Mouse (Mus musculus): ENCODE data around the gene Cdkl2. TPM values are rescaled to one million over a fixed set of nuclear protein-coding genes. Genes with fewer than 3 reads are reported as not detected.

Gene Cdkl2
- polyA plus RNA-seq, 1 experiment from 2014 or later, result 0.77 TPM

DNA sequence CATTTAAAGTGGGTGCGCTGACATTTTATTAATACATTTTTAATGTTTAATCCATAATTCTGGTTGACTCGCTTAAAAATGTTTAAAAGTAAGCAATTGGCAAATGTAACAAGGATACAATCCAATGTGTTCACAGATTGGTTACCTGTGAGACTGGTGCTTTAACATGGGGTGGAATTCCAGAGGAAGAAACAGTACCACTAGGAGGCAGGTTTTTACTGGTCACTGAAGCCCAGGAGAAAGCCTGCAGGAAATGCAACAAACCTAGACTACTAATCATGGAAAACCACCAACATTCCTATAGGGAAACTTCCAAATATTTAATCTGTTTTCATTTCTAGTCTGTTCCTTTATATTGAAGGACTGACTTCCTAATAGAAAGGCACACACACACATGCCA is 19.5 kb upstream of the Cdkl2 start:
- peaks cover 63% of the 10 kb centered on the region for H3K36me3 ChIP-seq (replicated peaks)
- H3K4me1 ChIP-seq, result no peaks in the 10 kb centered on the region
- H3K9ac ChIP-seq, result no peak overlapping the region
- H3K4me2 ChIP-seq, result no peak overlapping the region
- no peak for ATAC-seq (ENCODE audit: low FRiP score)
- H3K9me3 ChIP-seq, result no peaks in the 10 kb centered on the region
- no peak overlapping the region for H3K4me3 ChIP-seq (replicated peaks)
- no peaks in the 10 kb centered on the region for H3K27me3 ChIP-seq
- H3K27ac ChIP-seq, result no peak overlapping the region
- WGBS, result 93% methylated on average over 2 of the region's 2 CpGs

DNA sequence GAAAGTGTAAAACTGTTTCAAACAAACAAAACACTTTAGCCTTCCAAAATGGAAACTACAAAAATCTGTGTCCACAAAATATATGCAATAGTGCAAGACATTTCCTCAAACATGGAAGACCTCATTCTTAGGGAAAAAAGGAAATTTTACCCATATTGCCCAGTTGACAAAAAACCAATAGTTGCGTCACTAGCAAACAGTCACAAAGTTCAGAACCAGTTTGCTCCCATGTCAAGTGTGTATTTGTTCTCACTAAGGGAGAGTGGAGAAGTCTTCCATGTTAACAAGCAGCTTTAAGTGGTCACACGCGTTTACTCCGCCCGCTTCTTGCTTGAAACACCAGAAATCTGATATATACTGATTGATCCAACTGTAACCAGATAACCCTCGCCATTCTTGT is 9.2 kb upstream of the Cdkl2 start:
- no peak overlapping the region for H3K27ac ChIP-seq
- ATAC-seq (ENCODE audit: low FRiP score), result no peak
- 95% methylated on average over 6 of the region's 6 CpGs for WGBS
- no peak overlapping the region for H3K4me3 ChIP-seq (replicated peaks)
- no peaks in the 10 kb centered on the region for H3K9me3 ChIP-seq
- no peak overlapping the region for H3K4me2 ChIP-seq
- H3K27me3 ChIP-seq, result no peaks in the 10 kb centered on the region
- peaks cover 56% of the 10 kb centered on the region for H3K36me3 ChIP-seq (replicated peaks)
- no peak overlapping the region for H3K9ac ChIP-seq
- no peaks in the 10 kb centered on the region for H3K4me1 ChIP-seq

DNA sequence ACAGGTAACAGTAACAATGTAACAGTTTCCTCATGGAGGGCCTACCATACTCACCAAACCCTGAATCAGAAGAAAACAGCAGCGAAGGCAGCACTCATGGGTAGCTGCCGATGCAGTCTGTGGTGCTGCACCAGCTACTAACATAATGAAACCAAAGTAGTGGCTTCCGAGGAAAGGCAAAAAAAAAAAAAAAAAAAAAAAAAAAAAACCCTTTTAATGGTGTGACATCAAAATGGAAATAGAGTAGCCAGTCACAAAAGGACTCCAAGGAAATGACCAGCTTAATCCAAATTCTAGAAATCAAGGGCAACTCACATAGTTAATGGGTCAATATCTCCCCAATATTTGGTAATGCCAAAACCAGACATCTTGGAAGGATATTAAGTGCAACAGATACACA is 6.7 kb upstream of the Cdkl2 start:
- H3K4me3 ChIP-seq (replicated peaks), result no peak overlapping the region
- H3K4me2 ChIP-seq, result no peak overlapping the region
- H3K9ac ChIP-seq, result no peak overlapping the region
- no peak for ATAC-seq (ENCODE audit: low FRiP score)
- no peak overlapping the region for H3K27ac ChIP-seq
- H3K4me1 ChIP-seq, result no peaks in the 10 kb centered on the region
- WGBS, result 81% methylated on average over 3 of the region's 3 CpGs
- H3K27me3 ChIP-seq, result no peaks in the 10 kb centered on the region
- H3K9me3 ChIP-seq, result no peaks in the 10 kb centered on the region
- peaks cover 32% of the 10 kb centered on the region for H3K36me3 ChIP-seq (replicated peaks)

DNA sequence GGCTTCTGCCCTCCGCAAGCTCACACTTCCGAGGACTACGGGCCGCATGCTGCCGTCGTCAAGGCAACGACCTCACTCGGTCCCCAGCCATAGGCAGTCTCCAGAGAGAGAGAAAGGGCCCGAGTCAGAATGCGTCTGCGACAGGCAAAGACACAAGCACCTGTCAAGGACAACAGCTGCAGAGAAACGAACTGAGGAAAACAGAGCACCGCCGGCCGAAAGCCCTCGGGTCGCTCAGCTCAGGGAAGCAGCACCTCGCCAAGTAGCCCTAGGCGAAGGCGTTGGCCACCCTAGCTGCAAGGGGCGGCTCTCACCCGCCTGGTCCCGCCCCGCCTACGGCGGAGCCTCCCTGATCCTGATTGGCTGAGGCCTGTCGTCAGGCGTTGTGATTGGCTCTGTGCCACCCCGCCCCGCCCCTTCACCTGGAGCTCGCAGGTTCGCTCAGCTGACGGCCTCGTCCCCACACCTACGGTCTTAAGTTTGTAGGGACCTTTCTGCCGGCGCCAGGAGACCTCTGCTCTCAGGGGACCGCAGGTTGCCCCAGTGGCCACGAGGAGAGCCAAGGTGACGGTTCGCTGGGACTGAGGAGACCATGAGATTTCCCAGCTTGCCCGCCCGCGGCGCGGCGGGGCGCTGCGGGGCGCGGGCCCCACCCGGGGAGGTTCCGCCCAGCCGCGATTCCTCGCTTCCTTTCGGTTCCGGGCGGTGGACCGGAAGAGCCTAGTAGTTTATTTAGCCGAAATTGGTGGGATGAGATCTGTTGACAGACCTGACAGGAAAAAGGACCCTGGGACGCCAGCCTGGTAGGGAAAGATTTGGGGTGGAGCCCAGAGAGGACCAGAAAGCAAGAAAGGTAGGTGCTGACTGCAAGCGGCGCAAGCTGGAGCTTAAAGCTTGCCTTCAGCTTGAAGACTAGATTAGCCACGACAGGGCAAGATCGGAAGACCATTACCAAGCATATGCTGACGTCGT is 1.0 kb downstream of the Cdkl2 start:
- Histone ChIP-seq H3K27me3 (peaks cover 16% of the 10 kb centered on the region), H3K4me1 (peaks cover 4% of the 10 kb centered on the region; the same call in 1 of the 2 replicates), H3K27ac (no peak overlapping the region), H3K36me3 (replicated peaks) (no peaks in the 10 kb centered on the region), H3K4me2 (peak overlapping the region; percentile 98), H3K9me3 (no peaks in the 10 kb centered on the region), H3K4me3 (replicated peaks) (peak overlapping the region; percentile 76), H3K9ac (peak overlapping the region; percentile 53)
- peak; percentile 99 for ATAC-seq (ENCODE audit: low FRiP score)
- WGBS, result under 1% methylated on average over 68 of the region's 68 CpGs

DNA sequence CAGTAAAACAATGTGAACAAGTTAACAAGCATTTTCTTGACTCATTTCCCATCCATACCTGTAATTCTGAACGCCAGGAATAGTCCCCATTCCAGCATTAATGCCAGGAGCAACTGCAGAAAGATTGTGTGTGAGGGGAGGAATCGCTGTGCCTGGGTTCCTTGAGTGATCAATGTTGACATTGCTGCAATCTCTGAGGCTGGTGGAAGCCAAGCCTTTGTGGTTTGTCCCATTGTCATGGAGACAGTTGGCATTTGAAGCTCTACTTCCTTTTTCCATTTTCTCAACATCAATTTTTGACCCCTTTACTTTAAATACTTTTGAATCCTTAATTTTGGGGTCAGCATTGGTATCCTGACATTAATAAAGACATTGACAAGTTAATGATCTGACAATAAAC is 23.7 kb downstream of the Cdkl2 start:
- Histone ChIP-seq H3K4me2 (no peak overlapping the region), H3K4me3 (replicated peaks) (no peak overlapping the region), H3K9ac (no peak overlapping the region), H3K9me3 (no peaks in the 10 kb centered on the region), H3K27me3 (no peaks in the 10 kb centered on the region), H3K27ac (no peak overlapping the region), H3K36me3 (replicated peaks) (no peaks in the 10 kb centered on the region), H3K4me1 (no peaks in the 10 kb centered on the region)
- WGBS, result 76% methylated on average over 2 of the region's 2 CpGs
- no peak for ATAC-seq (ENCODE audit: low FRiP score)

DNA sequence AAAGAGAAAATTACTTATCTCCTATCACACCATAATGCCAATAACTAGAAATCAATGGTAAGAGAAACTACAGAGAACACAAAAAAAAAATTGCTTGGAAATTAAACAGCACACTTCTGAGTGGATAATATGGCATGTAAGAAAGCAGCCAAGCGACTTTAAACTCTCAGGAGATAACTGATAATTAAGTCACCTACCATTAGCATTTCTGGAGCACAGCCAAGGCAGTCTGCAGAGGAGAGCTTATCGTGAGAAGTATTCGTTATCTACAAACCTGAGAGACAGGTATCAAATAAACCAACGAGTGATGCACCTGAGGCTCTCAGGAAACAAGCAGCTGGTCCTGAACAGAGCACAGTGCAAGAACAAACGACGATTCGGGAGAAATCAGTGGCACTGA is 31.9 kb downstream of the Cdkl2 start:
- Histone ChIP-seq H3K27me3 (no peaks in the 10 kb centered on the region), H3K4me2 (no peak overlapping the region), H3K9ac (no peak overlapping the region), H3K36me3 (replicated peaks) (no peaks in the 10 kb centered on the region), H3K4me3 (replicated peaks) (no peak overlapping the region), H3K27ac (no peak overlapping the region), H3K4me1 (no peaks in the 10 kb centered on the region), H3K9me3 (no peaks in the 10 kb centered on the region)
- WGBS, result 76% methylated on average over 7 of the region's 7 CpGs
- ATAC-seq (ENCODE audit: low FRiP score), result no peak

DNA sequence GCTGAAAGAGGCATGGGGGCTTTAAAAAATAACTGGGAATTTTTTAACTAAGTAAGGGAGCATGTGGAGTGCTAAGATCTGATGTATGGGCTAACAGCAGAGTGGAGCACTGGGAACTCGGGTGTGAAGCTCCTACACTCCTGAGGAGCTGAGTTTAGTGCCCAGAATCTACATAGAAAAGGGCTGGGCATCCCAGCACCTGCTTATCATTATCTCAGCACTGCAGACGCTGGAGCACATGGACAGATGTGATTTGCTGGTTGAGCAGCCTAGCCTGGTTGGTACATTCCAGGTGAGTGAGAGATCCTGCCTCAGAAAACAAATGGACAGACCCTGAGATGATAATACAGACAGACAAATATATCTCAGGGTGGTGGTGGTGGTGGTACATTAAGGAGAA is 33.9 kb downstream of the Cdkl2 start:
- WGBS, result 56% methylated on average over 2 of the region's 2 CpGs
- Histone ChIP-seq H3K9me3 (no peaks in the 10 kb centered on the region), H3K4me2 (no peak overlapping the region), H3K27ac (no peak overlapping the region), H3K4me3 (replicated peaks) (no peak overlapping the region), H3K9ac (no peak overlapping the region), H3K36me3 (replicated peaks) (no peaks in the 10 kb centered on the region), H3K4me1 (no peaks in the 10 kb centered on the region), H3K27me3 (no peaks in the 10 kb centered on the region)
- no peak for ATAC-seq (ENCODE audit: low FRiP score)

DNA sequence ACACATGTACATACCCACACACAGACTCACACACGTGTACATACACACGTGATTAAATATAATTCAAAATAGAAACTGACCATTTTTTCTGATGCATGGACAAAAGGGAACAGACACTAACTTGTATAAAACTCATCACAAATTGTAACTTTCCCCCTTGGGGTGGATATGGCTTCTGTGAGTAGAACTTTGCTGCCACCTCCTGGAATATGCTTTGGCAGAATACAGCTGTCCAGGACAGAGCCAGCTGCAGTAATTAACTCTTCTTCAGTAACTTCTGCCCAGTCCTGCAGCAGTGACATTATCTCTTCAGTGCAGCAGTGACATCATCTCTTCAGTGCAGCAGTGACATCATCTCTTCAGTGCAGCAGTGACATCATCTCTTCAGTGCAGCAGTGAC is 40.7 kb downstream of the Cdkl2 start:
- no peak overlapping the region for H3K4me3 ChIP-seq (replicated peaks)
- H3K36me3 ChIP-seq (replicated peaks), result no peaks in the 10 kb centered on the region
- no peaks in the 10 kb centered on the region for H3K9me3 ChIP-seq
- no peaks in the 10 kb centered on the region for H3K4me1 ChIP-seq
- H3K27me3 ChIP-seq, result no peaks in the 10 kb centered on the region
- no peak overlapping the region for H3K4me2 ChIP-seq
- H3K27ac ChIP-seq, result no peak overlapping the region
- H3K9ac ChIP-seq, result no peak overlapping the region
- 74% methylated on average over 2 of the region's 2 CpGs for WGBS
- ATAC-seq (ENCODE audit: low FRiP score), result no peak

DNA sequence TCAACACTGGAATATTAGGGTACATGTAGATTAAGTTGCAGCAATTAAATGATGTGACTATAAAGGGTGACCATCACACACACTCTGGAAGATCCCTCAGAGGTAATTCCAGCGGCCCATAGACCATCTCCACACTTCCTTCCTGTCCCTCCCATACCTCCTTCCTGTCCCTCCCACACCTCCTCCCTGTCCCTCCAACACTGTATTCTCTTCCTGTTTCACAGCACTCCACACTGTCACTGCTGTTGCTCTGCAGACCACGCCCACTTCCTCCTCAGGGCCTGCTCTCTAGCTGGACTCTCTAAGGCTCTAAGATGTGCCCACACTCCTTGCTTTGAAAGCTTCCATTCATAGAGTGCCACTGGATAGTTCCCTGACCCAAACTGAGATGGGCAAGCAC is 42.9 kb downstream of the Cdkl2 start:
- WGBS, result 81% methylated on average over 2 of the region's 2 CpGs
- no peak overlapping the region for H3K4me2 ChIP-seq
- no peak overlapping the region for H3K4me3 ChIP-seq (replicated peaks)
- no peak overlapping the region for H3K9ac ChIP-seq
- no peaks in the 10 kb centered on the region for H3K4me1 ChIP-seq
- no peak for ATAC-seq (ENCODE audit: low FRiP score)
- no peaks in the 10 kb centered on the region for H3K27me3 ChIP-seq
- no peaks in the 10 kb centered on the region for H3K9me3 ChIP-seq
- no peaks in the 10 kb centered on the region for H3K36me3 ChIP-seq (replicated peaks)
- H3K27ac ChIP-seq, result no peak overlapping the region

DNA sequence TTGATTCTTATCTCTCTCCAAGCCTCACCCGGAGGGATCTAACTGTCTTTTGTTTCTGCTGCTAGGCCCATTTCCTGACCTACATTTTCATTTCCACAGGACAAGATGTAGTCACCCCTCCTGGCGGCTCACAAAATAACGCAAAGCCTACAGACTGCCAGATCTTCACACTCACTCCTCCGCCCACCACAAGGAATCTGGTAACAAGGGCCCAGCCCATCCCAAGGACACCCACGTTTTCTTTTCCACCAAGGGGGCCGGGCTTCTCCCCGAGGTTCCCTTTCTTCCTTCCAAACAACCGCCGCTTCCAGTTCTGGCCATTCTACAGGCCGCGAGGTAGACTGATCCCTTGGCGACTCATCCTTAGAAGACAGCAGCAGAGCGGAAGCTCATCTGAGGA is 49.1 kb downstream of the Cdkl2 start:
- Histone ChIP-seq H3K27ac (no peak overlapping the region), H3K4me3 (replicated peaks) (no peak overlapping the region), H3K4me1 (no peaks in the 10 kb centered on the region), H3K4me2 (no peak overlapping the region), H3K36me3 (replicated peaks) (no peaks in the 10 kb centered on the region), H3K9me3 (no peaks in the 10 kb centered on the region), H3K27me3 (no peaks in the 10 kb centered on the region), H3K9ac (no peak overlapping the region)
- no peak for ATAC-seq (ENCODE audit: low FRiP score)
- WGBS, result 61% methylated on average over 13 of the region's 13 CpGs

DNA sequence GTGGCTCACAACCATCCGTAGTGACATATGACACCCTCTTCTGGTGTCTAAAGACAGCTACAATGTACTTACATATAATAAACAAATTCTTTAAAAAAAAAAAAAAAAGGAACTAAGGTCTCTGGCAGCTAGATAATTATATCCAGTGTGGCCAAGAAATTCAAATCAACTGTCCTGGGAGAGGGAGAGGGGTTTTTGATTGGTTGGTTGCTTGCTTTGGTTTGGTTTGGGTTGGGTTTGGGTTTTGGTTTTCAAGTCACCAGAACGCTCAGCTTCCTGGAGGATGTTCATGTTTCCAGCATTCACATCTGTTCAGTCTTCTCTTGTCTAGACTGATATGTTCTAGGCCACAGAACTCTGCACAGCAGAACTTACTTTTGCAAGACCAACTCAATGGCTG is 50.6 kb downstream of the Cdkl2 start:
- H3K27me3 ChIP-seq, result no peaks in the 10 kb centered on the region
- no peak overlapping the region for H3K4me3 ChIP-seq (replicated peaks)
- ATAC-seq (ENCODE audit: low FRiP score), result no peak
- no peak overlapping the region for H3K4me2 ChIP-seq
- H3K27ac ChIP-seq, result no peak overlapping the region
- H3K36me3 ChIP-seq (replicated peaks), result no peaks in the 10 kb centered on the region
- H3K9me3 ChIP-seq, result no peaks in the 10 kb centered on the region
- no peak overlapping the region for H3K9ac ChIP-seq
- 94% methylated on average over 2 of the region's 2 CpGs for WGBS
- no peaks in the 10 kb centered on the region for H3K4me1 ChIP-seq

DNA sequence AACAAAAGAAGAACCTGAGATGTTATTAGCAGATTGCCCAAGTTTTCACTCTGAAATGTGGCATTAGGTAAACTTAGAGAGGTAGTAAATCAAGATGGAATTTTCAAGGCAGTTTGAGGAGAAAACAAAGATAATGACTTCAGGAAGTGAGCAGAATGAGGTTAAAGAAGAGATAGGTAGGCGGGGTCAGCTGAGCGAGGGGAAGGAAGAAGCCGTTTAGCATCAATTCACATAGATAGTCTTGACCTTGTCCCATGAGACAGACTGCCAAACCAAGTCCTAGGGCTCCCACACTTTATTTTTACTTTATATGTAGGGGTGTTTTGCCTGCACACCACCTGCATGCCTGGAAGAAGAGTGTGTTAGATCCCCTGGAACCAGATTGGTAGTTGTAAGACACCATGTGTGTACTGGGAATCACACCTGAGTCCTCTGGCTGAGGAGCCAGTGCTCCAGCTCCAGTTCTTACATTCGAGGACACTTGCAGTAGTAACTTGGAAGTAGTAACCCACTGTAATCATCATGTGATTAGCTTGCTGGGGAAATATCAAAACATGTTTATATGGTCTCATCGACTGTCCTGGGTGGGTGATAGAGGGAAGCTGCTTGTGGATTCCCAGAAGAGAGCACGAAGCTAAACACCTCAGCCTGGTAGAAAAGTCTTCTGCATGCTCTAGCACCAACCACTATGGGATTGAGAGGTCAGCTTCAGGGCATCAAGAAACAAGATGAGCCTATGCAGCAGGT is 52.3 kb downstream of the Cdkl2 start:
- H3K27me3 ChIP-seq, result no peaks in the 10 kb centered on the region
- no peak overlapping the region for H3K4me2 ChIP-seq
- no peaks in the 10 kb centered on the region for H3K36me3 ChIP-seq (replicated peaks)
- no peak overlapping the region for H3K9ac ChIP-seq
- 88% methylated on average over 6 of the region's 6 CpGs for WGBS
- no peak overlapping the region for H3K27ac ChIP-seq
- no peaks in the 10 kb centered on the region for H3K4me1 ChIP-seq
- H3K9me3 ChIP-seq, result no peaks in the 10 kb centered on the region
- no peak for ATAC-seq (ENCODE audit: low FRiP score)
- no peak overlapping the region for H3K4me3 ChIP-seq (replicated peaks)
